Mouse (Mus musculus): ENCODE measurements at regions not wholly inside any gene's neighbourhood (a gene's known extent, or its start where the extent isn't known, plus 50 kb on each side); places are given as distances from the start of the nearest gene placed in this dataset.

DNA sequence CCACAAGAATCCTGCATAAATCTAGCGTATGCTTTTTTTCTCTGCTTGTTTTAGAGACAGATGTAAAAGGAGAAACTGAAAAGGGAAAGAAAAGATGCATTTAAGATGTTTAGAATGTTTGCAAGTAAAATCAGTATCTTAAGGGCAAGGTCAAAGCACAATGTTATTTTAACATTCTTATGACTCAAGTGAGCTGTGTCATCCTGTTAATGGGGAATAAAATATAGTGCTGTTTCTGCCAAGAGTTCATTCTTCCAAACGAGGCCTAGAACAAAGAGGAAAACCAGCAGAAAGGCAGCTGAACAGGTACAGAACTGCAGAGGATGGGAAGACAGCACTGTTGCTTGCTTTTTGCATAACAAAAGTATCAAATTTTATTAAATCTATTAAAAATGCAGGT, 156.7 kb upstream of the Tmtc1 start:
- no peak for DNase-seq (ENCODE audit: low spot score)

DNA sequence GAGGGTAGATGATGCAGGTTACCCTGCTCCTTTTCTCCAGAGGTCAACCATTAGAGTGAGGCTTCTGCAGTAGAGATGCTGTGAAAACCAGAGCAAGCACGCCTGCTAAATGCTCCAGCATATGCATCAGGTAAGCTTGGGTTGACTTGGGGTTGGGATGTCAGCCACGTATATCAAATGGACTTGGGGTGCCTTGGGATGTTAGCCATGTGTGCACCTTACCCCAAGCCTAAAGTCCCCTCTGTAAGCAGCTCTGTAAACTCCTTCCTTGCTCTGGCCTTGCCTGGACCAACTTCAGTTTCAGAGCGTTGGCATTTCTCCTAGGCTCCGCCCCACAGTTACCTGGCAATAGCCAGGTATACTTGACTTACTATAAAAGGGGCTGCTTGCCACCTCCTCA, 155.3 kb upstream of the Tmtc1 start:
- DNase-seq (ENCODE audit: low spot score), result no peak

DNA sequence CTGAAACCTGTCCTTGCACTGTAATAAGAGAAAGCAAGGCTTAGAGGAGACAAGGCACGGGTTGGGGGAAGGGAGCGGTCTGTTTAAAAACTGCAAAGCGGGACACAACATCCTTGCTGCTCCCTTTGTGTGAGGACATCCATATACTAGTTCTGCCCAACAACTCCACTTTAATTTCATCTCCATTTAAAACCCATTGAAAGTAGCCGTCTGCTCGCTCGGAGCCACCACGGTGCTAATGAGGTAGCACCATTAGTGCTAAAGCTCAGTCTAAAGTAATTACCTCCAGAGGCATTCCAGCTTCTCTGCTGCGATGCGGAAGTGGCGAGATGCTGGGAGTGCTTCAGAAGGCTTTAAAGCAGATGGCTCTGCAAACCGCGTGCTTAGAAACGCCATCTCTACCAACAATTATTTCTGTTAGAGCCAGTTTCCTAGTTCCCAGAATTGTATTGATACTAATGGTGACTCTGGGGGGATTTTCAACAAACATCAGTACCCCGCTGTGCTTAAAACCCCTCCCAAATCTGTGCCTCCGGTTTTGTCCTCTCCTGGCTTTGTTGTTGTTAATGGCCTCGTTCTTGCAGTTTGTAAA, 154.7 kb upstream of the Tmtc1 start:
- no peak for DNase-seq (ENCODE audit: low spot score)

DNA sequence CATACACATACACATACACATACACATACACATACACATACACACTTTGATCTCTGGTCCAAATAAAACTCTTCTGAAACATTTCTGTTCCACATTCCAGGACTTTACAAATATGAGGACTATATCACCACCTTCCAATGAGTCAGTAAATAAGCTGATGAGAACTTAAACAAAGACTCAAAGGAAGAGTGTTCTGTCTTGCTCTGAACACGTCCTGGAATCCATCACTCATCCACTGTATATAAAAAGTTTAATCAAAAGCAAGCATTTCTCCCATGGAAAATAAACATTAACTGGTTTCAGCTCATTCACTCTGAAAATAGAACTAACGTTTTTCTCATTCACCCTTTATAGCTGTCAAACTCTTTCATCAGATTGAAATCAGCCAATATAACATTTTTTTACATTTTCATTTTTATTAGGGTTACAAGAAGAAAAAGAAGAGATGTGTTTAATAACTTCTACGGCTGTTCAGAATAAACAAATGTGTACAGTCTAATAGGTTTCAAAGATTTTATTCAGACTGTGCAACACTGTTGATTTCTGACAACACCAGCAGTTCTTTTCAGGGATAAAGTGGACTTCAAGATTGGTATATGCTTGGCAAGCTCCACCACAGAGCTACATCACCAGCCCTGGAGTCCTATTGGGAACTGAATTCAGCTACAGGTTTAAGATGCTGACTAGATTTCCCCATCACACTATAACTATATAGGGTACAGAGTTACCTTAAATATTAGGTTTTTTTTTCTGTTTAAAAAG, 151.0 kb upstream of the Tmtc1 start:
- DNase-seq (ENCODE audit: low spot score), result no peak

DNA sequence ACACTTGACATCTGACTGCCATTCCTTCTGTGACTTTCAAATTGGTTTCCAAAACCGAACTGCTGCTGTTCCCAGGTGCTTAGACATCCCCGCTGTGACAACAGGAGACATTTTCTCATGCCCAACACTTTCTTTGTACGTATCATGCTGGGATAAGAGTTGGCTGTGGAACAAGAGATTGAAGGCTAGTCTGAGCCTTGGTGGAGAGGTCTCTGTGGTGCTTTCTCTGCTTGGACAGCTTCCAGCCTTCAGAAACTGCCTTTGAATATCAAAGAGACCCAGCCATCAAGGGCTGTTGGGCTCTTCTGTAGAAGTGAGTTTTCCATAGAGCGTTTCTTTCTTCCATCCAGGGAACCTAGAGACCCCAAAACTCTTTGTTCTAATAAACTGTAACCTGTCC, 144.8 kb upstream of the Tmtc1 start:
- DNase-seq (ENCODE audit: low spot score), result no peak

DNA sequence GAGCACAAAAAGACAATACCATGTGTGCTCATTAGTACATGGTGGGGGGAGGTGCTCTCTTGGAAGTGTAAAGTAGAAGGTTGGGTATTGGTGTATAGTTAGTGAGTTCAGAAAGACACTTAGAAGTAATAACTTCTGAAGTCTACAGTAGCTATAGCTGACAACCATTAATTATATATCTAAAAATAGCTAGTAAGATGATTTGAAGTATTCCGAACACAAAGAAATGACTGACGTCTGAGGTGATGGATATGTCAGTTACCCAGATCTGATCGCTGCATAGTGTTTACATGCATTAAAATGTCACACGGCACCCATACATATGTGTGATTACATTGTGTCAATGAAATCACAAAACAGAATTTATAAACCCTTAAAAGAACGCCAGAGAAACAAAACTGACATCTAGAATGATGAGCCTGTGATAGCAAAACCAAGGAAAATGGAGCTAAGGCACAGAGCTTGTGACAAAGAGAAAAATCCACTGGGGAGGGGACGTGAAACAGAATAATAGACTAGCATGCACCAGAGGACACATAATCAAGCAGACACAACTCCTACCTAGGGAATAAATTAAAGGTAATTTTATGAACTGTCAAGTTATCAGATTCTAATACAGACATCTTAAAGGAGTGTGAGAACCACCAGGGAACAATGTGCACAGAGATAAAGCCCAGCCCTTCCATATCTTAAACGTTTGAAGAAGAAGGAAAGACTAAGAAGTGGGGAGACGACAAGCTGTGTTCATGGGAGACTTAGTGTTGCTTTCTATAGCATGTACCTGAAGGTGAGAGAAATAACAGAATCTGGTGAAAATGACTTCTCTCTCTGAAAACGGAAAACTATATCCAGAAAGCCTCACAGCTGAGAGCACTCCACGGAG, 142.5 kb upstream of the Tmtc1 start:
- DNase-seq (ENCODE audit: low spot score), result no peak

DNA sequence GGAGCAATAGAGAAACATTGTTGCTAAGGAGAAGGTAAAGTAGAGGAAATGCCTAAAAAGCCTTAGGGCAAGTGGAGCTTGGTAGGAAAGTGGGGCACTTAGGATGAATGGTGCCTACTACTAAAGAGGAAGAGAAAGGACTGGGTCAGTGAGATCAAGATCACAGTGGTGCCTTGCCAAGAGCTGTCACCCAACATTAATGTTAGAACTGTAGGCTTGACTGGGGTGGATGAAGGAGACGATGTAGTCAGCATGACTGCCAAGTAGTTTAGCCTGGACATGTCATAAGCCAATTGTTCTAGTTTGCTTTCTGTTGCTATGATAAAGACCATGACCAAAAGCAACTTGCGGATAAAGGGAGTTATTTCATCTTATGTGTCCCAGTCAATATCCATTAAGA, 139.9 kb upstream of the Tmtc1 start:
- no peak for DNase-seq (ENCODE audit: low spot score)

DNA sequence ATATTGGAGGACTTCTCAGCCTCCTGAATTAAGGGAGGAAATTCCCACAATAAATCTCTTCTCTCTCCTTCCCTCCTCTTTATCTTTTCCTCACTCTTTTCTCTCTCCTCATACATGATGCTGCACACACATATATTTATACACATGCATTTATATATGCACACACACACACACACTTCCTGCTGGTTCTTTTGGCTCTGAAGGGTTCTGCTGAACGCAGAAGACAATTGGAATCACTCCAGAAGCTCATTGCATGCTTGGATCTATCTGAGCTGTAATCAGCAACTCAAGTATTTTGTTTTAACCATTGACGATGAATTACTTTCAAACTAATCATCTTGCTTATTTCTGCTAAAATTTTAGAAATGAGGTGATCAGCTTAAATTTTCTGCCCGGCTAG, 134.1 kb upstream of the Tmtc1 start:
- no peak for DNase-seq (ENCODE audit: low spot score)

DNA sequence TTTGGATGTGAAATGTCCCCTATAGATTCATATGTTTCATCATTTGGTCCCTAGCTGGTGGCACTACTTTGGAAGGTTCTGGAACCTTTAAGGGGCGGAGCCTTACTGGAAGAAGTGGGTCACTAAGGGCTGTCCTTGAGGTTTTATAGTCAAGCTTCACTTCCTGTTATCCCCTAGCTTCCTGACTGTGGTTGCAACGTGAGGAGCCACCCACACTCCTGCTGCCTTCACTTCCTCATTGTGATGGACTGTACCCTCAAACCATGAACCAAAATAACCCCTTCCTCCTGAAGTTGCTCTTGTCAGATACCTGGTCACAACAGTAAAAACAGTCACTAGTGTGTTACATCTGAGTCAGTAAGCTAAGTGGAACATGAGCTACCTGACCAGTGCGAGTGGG, 133.5 kb upstream of the Tmtc1 start:
- no peak for DNase-seq (ENCODE audit: low spot score)

DNA sequence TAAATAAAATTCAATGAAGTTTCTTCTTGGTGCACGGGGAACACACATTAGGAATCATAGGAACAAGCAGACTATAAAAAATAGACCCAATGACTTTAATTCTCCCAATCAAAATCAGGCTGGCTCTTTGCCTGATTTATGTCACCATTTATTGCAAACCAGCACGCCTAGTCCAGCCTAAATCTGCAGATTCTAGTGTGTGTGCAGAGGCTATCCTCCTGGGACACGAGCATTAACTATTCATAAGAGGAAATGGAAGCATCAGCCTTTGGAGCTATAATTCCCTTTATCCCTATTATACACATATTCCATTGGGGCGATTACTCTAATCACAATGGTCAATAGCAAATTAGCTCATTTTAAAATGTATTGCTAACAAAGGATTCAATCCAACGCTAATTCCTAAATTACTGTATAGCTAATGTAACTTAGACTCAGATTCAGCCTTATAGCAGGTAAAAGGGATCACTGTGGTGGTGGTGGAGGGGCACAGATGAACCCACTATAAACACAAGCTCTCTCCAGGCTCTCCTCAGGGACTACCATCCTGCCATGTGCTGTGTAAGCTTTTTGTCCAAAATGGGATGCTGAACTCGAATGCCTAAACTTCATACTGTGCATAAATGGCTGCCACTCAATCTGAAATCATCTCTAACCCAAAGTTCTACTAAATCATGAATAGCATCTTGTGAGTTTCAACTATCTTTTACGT, 130.7 kb upstream of the Tmtc1 start:
- DNase-seq (ENCODE audit: low spot score), result no peak

DNA sequence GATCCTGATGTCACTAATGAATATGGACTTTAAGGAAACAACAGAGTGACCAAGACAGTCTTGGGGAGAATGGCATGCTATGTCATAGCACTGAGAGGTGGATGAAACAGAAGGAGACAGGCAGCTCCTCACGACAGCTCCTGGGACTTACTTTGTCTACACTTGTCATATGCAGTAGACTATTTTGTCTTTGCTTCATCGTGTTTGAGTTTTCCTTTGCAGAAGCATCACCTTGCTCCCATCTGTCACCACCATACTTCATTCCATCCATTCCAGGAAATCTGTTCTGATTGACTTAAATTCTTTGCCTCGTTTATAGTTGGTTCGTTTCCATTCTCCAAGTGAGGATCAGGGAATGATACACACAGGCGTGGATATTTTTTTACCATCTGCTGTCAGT, 128.0 kb upstream of the Tmtc1 start:
- no peak for DNase-seq (ENCODE audit: low spot score)

DNA sequence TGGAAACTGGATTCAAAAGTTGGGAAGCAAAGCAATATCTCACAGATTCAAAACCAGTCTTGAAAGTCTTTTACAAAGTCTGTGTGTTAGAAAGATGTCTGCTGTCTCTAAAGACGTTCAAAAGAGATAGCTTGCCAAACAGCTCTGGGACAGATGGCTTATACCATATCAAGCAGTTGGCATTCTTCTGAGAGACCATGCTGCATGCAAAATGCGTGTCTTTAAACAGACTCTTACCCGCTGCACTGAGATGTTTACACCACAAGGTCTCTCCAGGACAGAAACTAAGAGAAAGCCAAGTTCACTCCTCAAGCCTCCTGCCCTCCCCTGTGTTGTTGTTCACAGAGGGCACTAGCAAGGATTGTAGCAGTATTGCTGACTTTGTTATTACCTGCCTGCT, 127.5 kb upstream of the Tmtc1 start:
- DNase-seq (ENCODE audit: low spot score), result no peak

DNA sequence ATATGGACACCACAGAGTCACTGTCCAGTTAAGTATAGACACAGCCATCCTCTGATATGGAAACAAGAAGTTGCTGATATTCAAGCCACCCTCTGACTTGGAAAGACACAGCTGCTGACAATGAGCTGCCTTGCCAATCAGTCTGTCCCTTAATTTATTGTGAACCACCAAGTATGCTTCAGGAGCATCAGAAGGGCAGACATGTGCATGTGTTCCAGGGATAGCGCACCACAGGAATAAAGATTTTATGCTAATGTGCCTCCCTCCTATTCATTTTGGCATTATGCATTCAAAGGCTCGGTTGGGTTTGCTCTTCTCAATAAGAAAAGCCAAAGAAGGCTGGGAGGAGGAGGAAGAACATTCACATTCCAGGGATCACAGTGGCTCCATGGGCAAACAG, 120.0 kb upstream of the Tmtc1 start:
- DNase-seq (ENCODE audit: low spot score), result no peak

DNA sequence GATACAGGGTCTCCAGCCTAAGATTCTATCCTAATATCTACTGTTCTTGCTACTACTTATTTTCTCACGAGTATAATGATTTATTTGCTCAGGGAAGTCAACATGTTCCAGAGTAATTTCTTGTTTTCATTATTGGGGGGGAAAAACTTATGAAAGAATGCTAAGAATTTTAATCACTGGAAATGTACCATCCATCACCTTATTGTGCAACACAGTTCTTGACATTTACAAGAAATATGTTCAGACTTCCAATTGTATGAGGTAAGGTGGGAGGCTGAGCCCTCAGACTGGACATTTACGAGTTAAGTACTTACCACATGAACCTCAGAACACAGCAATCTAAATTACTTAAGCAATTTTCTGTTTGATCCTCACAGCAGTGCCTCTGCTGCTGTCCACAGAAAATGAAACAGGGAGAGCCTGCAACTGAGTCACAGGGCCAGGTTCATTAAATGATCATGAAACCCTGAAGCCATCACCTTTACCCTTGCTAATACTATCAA, 118.1 kb upstream of the Tmtc1 start:
- DNase-seq (ENCODE audit: low spot score), result no peak

DNA sequence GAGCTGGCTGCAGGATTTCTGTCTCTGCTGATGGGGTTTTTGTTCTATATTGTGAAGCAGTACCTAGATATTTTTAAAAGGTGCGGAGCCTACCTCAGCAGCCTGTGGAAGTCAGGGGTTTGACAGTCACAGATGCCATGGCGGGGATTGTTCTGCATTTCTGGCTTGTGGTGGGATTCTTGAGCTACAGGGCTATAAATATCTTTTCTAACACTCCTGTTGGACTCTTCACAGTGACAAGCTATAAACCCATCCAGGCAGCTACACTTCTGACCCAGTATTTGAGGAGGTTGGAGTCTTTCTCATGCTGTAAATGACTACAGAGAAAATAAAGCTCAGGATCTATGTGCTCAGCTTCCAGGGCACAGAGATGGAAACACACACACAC, 112.3 kb upstream of the Tmtc1 start:
- DNase-seq (ENCODE audit: low spot score), result no peak

DNA sequence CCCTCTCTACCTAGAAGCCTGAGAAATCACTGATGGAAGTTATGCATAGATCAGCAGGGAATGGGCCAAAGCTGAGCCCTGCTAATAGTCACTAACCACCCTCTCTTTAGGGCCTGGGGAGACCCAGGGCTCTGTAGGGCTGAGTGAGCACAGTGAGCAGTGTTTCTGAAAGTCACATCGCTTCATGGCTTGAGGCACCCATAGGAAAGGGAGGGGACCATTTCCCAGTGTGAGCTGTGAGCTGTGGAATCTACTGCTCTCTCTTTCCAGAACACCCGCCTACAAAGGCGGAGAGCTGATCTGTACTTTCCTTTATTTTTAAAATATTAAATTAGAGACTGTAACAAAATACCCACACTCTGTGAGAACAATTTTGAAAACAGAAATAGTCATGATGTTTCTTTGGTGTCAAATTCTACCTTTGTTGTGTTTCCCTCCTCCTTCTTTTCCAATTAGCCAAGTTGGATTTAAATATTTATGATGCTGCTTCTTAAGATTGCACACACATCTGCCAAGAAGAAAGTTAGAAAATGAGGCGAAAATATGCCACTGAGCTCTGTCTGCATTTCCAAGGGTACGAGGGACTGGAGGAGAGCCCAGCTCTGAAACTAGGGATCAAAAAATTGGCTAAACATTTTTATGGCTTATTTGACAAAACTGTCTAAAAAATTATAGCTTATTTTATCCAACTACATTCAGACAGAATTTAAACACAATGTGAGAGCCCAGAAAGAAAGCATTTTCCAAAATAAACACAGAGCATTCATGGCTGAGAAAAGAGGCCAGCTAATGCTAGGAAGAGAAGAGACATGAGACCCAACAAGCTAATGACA, 111.7 kb upstream of the Tmtc1 start:
- DNase-seq (ENCODE audit: low spot score), result no peak

DNA sequence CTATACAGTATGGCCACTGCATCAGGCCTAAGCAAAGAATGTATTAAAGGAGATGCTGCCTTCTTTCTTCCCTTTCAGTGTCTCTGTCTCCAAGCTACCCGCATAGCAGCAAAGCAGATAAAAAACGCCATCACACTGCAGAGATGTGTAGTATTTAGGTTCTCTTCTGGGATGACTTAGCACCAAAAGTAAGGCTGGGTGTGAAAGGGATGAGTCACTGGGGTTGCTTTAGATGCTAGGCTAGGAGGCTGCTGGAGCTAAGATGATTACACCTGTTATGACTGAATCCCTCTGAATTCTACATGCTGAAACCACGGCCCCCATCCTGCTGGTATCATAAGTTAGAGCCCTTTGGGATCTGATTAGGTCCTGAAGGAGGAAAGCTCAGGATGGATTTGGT, 110.3 kb upstream of the Tmtc1 start:
- no peak for DNase-seq (ENCODE audit: low spot score)

DNA sequence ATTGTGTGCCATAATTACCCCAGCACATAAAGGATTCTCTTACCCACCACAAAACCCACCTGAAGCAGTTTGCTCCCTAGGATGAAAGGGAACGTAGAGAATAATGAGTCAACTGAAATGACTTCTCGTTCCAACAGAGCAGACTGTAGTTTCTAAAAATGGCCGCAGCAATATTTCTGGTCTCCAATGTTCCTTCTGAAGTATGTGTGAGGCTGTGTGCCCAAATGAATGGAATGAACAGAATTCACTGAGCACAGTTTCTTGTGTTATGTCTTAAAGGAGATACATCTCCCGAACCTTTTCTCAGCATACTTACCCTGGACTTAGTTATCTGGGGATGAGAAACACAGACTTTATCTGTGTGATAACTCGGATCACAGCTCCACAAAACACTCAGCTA, 109.4 kb upstream of the Tmtc1 start:
- DNase-seq (ENCODE audit: low spot score), result no peak

DNA sequence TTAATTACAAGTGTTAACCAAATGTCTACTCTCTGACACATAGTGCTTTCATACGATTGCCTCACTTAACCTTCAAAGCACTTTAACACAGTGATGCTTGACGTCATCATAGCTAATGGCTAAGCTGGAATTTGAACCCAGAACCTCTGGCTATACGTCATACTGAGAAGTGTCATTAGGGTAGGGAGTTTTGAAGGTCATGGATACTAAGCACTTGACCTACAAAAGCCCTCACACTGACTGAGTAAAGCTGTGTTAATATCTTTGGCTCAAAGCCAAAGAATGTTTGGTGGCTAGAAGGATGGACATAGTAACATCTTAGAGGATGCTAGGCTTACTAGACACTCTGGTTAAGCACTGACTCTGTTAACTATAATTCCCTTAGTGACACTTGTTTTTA, 106.9 kb upstream of the Tmtc1 start:
- no peak for DNase-seq (ENCODE audit: low spot score)

DNA sequence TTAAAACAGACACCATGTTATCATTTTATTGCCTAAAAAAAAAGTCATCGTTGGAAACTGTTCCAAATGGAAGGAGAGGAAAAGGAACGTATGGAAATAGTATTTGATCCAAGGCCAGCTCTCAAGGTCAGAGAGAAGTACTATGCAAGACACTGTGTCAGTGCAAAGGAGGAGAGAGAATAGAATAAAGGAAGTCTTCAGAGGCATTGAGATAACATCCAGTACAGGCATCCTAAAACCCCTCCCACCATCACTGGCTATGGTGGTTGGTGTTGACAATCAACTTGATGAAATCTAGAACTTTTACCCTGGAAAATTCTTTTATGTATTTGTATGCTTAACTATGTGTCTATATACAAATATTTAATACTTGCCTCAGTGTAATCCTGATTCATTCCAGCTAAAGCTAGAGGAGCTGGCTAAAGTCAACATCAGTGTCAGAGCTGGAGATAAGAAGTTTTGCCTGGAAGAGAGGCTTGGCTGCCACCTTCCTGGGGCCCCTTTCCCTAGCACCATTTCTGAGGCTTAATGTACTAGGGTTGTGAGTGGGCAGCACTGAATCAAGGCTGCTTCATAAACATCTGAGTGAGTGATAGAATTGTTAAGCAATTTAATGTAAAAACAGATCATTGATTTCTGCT, 104.1 kb upstream of the Tmtc1 start:
- no peak for DNase-seq (ENCODE audit: low spot score)

DNA sequence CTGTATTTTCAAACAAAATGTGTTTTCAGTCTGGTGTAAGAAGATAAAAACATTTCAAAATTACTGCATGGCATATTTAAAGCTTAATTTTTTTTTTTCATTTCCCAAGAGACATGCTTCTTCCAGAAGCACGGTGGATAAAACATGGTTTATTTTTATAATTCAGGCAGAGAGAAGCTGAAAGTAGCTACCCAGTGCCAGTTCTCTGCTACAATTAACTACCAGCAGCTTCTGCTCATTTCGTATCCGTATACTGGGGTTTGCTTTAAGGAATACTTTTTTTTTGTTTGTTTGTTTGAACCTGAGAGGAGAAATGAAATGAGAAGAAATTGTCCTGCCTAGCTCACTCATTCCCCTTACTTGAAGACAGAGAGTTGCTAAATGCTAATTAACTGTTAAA, 98.9 kb upstream of the Tmtc1 start:
- no peak for DNase-seq (ENCODE audit: low spot score)
